Mouse (Mus musculus) Patski (cell line): ENCODE measurements around the gene Tmprss5. TPM values are rescaled to one million over a fixed set of nuclear protein-coding genes. Genes with fewer than 3 reads are reported as not detected.

Experiments used
- ATAC-seq: fragments of 100-300 bp; one replicate; pipeline ENCODE4 v1.8.0; 2021
- CTCF ChIA-PET: fragments of 350-600 bp; sonication (Branson Sonifier 250); formaldehyde crosslinking; loops from one replicate; lab custom pipeline; 2022; ENCODE audit warnings: inconsistent platforms; lab: Charles Lee
- POLR2A ChIA-PET: fragments of 350-600 bp; sonication (Branson Sonifier 250); formaldehyde crosslinking; loops from one replicate; lab custom pipeline; 2022; ENCODE audit warnings: antibody characterized with exemption, inconsistent platforms; lab: Charles Lee
- DNase-seq: peaks from one replicate; pipeline ENCODE4 v3.0.0-alpha.2; 2011; ENCODE audit warnings: low read depth, low spot score
- H3K27me3 ChIP-seq: fragments of 371-371 bp; one replicate; pipeline ENCODE4 v1.5.1; 2021
- CTCF ChIP-seq: fragments of 100-300 bp; IDR thresholded peaks from one replicate; pipeline ENCODE4 v1.5.1; 2021
- in situ Hi-C: fragments of 300-500 bp; cut with MboI; formaldehyde crosslinking; loops from 3 replicates; pipeline ENCODE4 v1.11.1; 2018; ENCODE audit warnings: low pct_unique_long_range_greater_than_20kb, mixed read lengths
- polyA plus RNA-seq: library from polyadenylated mRNA; unstranded; gene quantifications from one replicate; pipeline ENCODE4 v1.2.3, GENCODE M21; 2021

Tmprss5 gene
- polyA plus RNA-seq, 1 experiment from 2014 or later: not detected

DNA sequence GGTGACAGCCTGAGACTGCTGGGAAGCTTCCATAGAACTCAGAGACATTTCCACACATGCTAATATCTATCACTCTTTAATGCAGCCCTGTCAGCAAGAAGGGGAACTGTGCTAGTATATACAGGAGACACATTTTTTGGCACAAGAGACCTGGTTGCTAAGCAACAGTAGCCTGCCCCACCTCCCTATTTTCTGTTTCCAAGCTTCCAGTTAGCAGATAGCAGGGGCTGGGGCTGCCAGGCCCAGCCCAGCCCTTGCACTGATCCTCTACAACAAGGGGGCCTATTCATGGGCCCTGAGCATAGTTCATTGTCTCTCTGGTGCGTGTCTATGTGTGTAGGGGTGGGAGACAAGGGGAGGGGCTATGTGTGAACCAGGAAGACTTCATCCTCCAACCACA, 21.3 kb downstream of the Tmprss5 start:
- peaks cover 20% of the 10 kb centered on the region for H3K27me3 ChIP-seq
- CTCF ChIA-PET: no interaction called here
- no peak for ATAC-seq
- no peak for DNase-seq
- POLR2A ChIA-PET: no interaction called here
- no peak for TF ChIP-seq CTCF
- in situ Hi-C loops: no loop called here

DNA sequence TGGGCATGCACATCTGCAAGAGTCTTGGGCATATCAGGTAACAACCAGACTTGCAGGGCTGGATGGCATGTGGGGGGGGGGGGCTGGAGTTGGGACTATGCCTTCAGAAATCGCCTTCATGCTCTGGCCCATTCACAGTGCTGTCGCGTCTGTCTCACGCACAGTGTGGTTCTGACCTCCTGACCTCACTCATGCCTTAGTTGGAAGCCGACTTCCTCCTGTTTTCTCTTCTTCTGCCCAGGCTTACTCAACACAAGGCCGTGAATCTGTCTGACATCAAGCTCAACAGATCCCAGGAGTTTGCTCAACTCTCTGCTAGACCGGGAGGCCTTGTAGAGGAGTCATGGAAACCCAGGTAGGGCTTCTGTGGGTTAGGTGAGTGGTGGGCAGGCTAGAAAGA, 28.0 kb downstream of the Tmprss5 start:
- no peak for TF ChIP-seq CTCF
- in situ Hi-C loops: no loop called here
- POLR2A ChIA-PET: no interaction called here
- DNase-seq (no peak), ATAC-seq (no peak)
- peaks cover 22% of the 10 kb centered on the region for H3K27me3 ChIP-seq
- CTCF ChIA-PET: no interaction called here

DNA sequence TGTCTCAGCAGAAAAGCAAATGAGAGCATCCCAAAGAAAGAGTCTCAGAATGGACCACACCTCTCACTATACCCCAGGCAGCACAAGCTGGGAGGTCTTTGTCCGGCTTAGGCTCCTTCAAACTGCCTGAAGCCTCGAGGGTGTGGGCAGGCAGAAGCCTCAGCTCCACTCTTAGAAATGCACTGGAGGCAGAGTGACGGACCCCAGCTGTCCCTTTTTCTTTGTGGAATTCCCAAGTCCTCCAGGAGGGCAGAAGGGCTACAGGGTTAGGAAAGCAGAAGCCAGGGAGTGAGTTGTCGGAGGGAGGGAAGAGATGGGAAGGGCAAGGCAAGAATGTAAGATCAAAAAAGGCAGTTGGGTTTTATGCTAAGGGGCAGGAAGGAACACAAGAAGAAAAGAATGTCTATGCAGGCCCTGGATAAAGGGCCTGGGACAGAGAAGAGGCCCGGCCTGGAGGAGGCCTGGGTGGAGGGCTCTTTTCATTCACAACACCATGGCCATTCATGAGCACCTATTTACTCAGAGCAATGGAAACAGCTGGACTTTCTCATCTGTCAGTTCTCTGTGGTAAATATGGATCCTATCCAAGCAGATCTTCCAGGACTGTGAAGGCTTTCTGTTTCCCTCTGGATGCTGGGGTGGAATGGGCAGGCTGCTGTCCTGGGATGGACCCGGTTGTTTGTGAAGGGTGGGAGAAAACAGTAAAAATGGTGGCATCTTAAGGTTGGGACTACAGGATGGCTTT, 29.6 kb downstream of the Tmprss5 start:
- CTCF ChIA-PET: no interaction called here
- DNase-seq: no peak

DNA sequence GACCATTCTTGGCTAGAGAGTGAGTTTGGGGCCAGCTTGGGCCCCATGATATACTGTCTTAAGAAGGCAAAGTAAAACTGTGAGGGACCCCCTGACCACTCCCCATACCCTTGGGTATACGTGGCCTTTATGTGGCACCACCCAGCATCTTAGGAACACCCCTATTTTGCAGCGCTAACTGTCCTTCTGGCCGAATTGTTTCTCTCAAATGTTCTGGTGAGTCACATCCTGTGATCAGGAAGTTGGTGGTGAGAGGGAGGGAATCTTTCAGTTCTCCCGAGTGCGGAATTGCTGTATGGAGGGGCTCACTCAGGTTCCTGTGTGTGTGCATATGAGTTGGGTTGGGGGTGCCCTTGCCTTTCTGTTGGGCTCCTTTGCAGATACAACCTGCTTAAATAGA, 30.2 kb downstream of the Tmprss5 start:
- ChIA-PET CTCF (no interaction called here), POLR2A (no interaction called here)
- DNase-seq (no peak), ATAC-seq (no peak)
- TF ChIP-seq CTCF: no peak
- in situ Hi-C loops: no loop called here
- H3K27me3 ChIP-seq: peaks cover 16% of the 10 kb centered on the region

More for the DNA sequence above, 29.6 kb downstream of the Tmprss5 start:
- in situ Hi-C loops: no loop called here
- ATAC-seq: no peak
- POLR2A ChIA-PET: no interaction called here
- no peak for TF ChIP-seq CTCF
- H3K27me3 ChIP-seq: peaks cover 16% of the 10 kb centered on the region

DNA sequence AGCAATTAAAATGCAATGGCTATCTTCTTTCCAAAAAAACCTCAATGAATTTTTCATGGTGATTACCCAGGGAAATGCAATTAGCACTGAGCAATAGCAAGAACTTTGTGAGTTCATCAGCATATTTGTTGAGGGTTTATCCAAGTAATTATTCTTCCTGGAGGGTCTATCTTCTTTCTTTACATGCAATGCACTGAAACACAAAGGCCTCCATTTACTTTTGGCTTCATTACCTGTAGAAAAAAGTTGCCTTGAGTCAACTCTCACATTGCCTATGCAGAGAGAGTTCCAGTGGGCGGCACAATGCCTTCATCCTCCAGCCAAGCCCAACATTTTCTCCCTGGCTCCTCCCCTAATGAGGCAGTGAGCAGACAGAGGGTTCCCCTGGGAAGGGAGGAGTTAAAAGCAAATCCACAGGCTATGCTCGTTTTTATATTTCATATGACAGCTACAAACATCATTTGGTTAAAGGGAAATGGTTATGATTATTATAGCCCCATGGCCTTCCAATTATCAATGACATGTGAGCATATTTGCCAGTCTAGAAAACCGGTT, 37.3 kb downstream of the Tmprss5 start:
- in situ Hi-C loops: no loop called here
- POLR2A ChIA-PET: no interaction called here
- ATAC-seq (no peak), DNase-seq (no peak)
- TF ChIP-seq CTCF: no peak
- CTCF ChIA-PET: no interaction called here
- H3K27me3 ChIP-seq: peaks cover 11% of the 10 kb centered on the region

DNA sequence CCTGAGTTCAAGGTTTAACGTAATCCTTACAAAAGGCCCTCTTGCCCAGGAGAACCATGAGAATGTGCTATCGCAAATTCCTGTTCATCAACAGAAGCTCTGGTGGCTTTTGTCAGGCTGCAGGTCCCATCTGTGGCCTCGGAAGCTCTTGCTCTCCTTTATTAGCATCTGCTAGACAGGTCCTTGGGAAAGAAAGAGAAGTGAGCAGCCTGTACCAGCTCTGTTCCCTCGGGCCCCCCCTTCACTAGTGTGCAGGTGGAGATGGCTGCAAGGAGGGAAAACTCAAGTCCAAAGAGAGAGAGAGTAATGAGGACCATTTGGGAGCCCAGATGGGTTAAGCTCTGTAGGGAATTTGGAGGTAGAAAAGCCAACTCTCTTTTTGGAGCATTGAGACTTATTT, 38.7 kb downstream of the Tmprss5 start:
- CTCF ChIA-PET: interaction anchor here (1.2 kb wide), 1 partner anchor 156 kb away, joined by 3 read pairs; no protein-coding TSS in a partner anchor
- TF ChIP-seq CTCF: no peak
- in situ Hi-C loops: no loop called here
- peaks cover 16% of the 10 kb centered on the region for H3K27me3 ChIP-seq
- POLR2A ChIA-PET: no interaction called here
- DNase-seq: no peak
- no peak for ATAC-seq

DNA sequence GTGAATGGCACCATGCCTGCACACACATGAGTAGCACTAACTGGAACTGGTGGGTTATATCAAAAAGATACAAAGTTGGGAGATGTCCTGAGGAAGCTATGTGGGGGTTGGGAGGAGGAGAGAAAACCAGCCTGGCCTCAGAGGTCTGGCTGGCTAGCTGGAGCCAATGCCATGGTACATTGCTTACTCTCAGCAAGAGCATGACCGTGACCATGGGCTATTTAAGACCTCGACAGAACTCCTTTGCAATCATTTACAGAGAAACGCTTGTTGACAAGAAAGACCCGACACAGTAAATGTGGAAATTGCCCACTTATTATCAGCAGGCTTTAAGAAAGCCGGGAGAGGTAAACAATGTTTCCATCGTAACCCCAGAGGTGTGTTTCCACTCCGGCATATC, 44.6 kb downstream of the Tmprss5 start:
- DNase-seq: no peak
- no peak for ATAC-seq
- POLR2A ChIA-PET: no interaction called here
- in situ Hi-C loops: no loop called here
- CTCF ChIA-PET: no interaction called here
- peaks cover 24% of the 10 kb centered on the region for H3K27me3 ChIP-seq
- TF ChIP-seq CTCF: no peak

DNA sequence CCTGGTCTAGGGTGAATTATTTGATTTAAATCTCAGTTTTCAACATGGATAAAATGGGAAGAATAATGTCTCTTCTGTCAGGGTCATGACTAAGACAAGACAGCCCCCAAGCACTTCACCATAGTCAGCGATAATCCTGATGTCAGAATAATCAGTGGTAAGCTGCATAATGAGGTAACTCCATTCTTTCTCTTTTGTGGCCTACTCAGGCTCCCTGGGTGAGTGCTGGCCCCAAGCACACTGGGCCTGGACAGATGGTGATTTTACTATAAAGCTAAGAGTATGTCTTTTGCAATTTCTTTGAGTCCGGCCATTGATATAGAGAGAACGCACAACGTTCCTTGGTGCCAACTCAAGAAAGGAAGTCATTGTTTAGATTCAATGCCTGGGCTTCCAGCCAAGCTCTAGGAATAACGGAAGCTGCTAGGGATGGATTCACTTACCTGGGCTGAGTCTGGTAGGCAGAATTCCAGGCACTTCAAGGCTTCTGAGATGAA, 49.5 kb downstream of the Tmprss5 start:
- H3K27me3 ChIP-seq: peaks cover 23% of the 10 kb centered on the region
- TF ChIP-seq CTCF: no peak
- POLR2A ChIA-PET: no interaction called here
- CTCF ChIA-PET: no interaction called here
- DNase-seq: no peak
- ATAC-seq: no peak
- in situ Hi-C loops: no loop called here

DNA sequence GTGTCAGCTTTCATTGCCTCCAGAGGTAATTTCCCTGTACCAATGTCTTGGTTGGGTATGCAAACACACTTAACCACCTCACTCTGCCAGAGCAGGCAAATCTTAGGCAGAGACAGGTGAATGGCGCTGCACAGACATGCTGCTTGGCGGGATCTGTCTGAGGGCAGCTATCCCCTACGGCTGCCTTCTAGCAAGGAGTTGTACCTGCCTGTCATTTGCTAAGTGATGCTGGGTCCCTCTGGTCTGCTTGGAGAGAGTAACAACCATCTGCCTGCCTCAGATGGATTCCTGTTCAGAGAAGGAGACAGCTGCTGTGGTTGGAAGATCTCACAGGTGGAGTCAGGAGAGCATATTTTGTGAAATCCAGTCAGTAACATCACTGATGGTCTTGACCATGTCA, 62.8 kb downstream of the Tmprss5 start:
- TF ChIP-seq CTCF: no peak
- POLR2A ChIA-PET: no interaction called here
- H3K27me3 ChIP-seq: peaks cover 31% of the 10 kb centered on the region
- DNase-seq (no peak), ATAC-seq (no peak)
- CTCF ChIA-PET: interaction anchor here (1.7 kb wide), 1 partner anchor 10 kb away, joined by 5 read pairs; no protein-coding TSS in a partner anchor
- in situ Hi-C loops: no loop called here

DNA sequence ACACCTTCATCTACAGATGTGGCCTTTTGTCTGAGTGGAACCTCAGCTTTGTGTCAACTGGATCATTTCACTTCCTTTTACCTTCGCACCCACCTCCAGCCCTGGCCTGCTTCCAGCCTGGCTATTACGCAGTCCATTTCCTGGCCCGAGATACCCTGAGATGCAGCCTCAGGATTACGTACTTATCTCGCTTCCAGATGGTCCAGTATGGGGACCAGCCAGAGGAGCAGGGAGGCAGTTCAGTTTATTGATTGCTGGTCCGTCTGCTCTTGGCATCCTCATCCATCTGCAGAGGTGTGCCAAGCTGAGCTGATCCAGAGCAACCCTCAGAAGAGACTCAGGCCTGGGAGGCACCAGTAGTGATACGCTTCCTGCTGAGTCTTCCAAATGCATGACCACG, 64.7 kb downstream of the Tmprss5 start:
- ChIA-PET CTCF (no interaction called here), POLR2A (no interaction called here)
- no peak for TF ChIP-seq CTCF
- DNase-seq: no peak
- in situ Hi-C loops: no loop called here
- peaks cover 36% of the 10 kb centered on the region for H3K27me3 ChIP-seq
- no peak for ATAC-seq

DNA sequence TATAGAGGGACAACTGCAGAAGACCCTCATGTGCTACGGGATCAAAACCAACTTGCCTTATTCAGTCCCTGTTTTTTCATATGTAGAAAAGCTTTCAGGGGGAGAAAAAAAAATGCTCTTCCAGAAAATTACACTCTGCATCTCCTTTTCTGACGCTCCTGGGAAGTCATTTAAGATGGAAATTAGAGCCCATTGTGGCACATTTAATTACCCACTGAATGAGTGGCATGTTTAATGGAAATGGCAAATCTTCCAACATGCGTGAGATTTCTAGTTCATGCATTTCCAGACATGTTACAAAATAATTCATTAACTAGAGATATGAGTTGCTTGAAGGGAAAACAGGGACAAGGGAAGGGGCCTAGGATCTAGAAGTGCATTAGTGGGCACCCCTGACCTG, 66.0 kb downstream of the Tmprss5 start:
- no peak for TF ChIP-seq CTCF
- ChIA-PET POLR2A (no interaction called here), CTCF (no interaction called here)
- peaks cover 29% of the 10 kb centered on the region for H3K27me3 ChIP-seq
- in situ Hi-C loops: no loop called here
- no peak for DNase-seq
- no peak for ATAC-seq

Other genes starting within 250 kb of the Tmprss5 start
- gene Zbtb16, start 245.0 kb upstream of the Tmprss5 start, polyA plus RNA-seq: 0.15 TPM
- not detected for gene Htr3a, start 170.2 kb upstream of the Tmprss5 start, polyA plus RNA-seq
- gene Htr3b, start 116.3 kb upstream of the Tmprss5 start, polyA plus RNA-seq: not detected
- gene Usp28, start 95.9 kb upstream of the Tmprss5 start, polyA plus RNA-seq: 20.7 TPM
- gene Zw10, start 25.6 kb upstream of the Tmprss5 start, polyA plus RNA-seq: 29.1 TPM
- gene Gm4894, start 169.3 kb downstream of the Tmprss5 start, polyA plus RNA-seq: not detected